Mouse (Mus musculus) E14TG2a.4 (cell line): ENCODE data around the gene Mcub.

ENCODE experiments used
- CTCF ChIP-seq: conservative IDR thresholded peaks from 2 replicates; pipeline ENCODE4 v1.5.1; 2014; ENCODE audit warnings: low read length
- NANOG ChIP-seq: IDR thresholded peaks from 2 replicates; pipeline ENCODE4 v1.6.1; 2014; ENCODE audit warnings: borderline replicate concordance, low read length, mixed read lengths
- POU5F1 ChIP-seq: IDR thresholded peaks from 2 replicates; pipeline ENCODE4 v1.6.1; 2014; ENCODE audit warnings: low read length, borderline replicate concordance

GRCm38 (mm10) chr3:129969031-129969430 lies 975 bp downstream of the Mcub start:
- TF ChIP-seq CTCF (no peak), POU5F1 (no peak), NANOG (no peak)
